Mouse (Mus musculus): ENCODE data around the gene Tubb4a. TPM values are rescaled to one million over a fixed set of nuclear protein-coding genes. Genes with fewer than 3 reads are reported as not detected.
"Not testable (repeated sequence)": the region's sequence is repeated elsewhere in the genome, so short reads cannot be mapped to it uniquely, and the experiment has no call there.

The Tubb4a gene
- 12.7 and 14.7 TPM in 2 replicates for polyA plus RNA-seq (2016; fragmentation: Nextera tagmentation; extraction: Ambion mirVana)

DNA sequence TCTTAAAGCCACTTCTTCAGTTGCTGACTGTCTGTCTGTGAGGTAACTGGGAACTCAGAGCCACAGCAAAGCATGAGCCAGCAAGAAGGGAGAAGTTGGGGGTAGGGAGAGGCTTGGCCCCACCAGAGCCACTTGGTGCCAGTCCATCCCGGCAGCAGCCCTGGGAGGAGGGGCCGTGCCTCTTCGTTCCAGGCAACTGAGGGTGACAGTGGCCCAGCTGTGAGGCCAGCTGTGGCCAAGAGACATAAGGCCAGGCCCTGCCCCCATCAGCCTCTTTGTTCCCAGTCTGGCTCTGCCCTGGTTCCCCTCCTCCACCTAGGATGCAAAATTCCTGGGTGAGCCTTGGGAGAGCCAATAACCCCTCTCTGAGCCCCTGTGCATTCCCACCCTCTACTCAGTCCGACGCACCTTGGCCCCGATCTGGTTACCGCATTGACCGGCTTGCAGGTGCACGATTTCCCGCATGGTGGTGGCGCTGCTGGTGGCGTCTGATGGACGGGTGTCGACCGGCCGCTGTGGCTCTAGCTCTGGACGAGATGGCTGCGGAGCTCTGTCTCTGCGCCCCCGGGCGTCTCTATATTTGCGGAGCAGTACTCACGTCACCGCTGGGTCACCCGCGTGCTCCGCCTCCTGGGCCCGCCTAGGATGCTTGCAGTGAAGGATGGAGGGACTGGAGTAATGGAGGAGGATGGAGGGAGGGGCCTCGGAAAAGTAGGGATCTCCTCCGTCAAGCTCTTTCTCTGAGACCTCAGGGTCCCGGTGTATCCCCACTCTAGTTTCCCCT lies at the start of gene Tubb4a:
TSS of gene Tubb4a (minus strand) at position 734 of the 784 bp plus-strand sequence.
- Histone ChIP-seq H3K36me3 (no peaks in the 10 kb centered on the region), H3K9ac (replicated peaks) (peak within 1 kb of the TSS; percentile 50), H3K27me3 (peaks cover 49% of the 10 kb centered on the region), H3K4me2 (peak within 1 kb of the TSS; percentile 63), H3K4me1 (replicated peaks) (peaks cover 7% of the 10 kb centered on the region; the same call in 1 of the 2 replicates), H3K27ac (no peak within 1 kb of the TSS), H3K4me3 (replicated peaks) (peak within 1 kb of the TSS; percentile 42), H3K9me3 (no peaks in the 10 kb centered on the region)
- ATAC-seq (ENCODE audit: insufficient number of reproducible peaks, insufficient read depth, low FRiP score, low TSS enrichment, low read depth), result peak; percentile 61; the same call in 1 of the 2 replicates
- 1% methylated on average over 31 of the region's 31 CpGs for WGBS

GRCm38 (mm10) chr17:57135635-57136034 lies 48.1 kb upstream of the Tubb4a start:
- Histone ChIP-seq H3K27me3 (peaks cover 4% of the 10 kb centered on the region; the same call in 1 of the 2 replicates), H3K9me3 (no peaks in the 10 kb centered on the region), H3K9ac (replicated peaks) (no peak overlapping the region), H3K4me3 (replicated peaks) (no peak overlapping the region), H3K4me1 (replicated peaks) (no peaks in the 10 kb centered on the region), H3K36me3 (no peaks in the 10 kb centered on the region), H3K27ac (no peak overlapping the region), H3K4me2 (no peak overlapping the region)
- WGBS, result 73% methylated on average over 3 of the region's 3 CpGs
- no peak for ATAC-seq (ENCODE audit: insufficient number of reproducible peaks, insufficient read depth, low FRiP score, low TSS enrichment, low read depth)

DNA sequence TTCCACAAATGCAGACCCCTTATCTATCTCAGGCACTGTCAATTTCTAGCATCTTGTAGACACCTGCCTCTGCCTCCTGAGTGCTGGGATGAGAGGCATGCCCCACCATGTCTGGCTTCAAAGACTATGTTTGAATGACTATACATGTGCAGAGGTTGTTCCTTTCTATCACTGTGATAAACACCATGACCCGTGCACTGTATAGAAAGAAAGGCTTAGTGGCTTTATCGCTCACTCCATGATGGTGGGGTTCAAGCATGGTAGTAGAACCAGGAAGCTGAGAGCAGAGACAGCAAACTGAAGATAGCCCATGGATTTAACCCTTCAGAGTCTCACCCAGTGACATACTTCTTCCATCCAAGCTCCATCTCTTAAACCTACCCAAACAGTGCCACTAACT lies 47.1 kb upstream of the Tubb4a start:
- WGBS, result 71% methylated on average over 2 of the region's 2 CpGs
- no peaks in the 10 kb centered on the region for H3K4me1 ChIP-seq (replicated peaks)
- H3K27me3 ChIP-seq, result peaks cover 4% of the 10 kb centered on the region; the same call in 1 of the 2 replicates
- no peaks in the 10 kb centered on the region for H3K9me3 ChIP-seq
- H3K4me3 ChIP-seq (replicated peaks), result no peak overlapping the region
- no peaks in the 10 kb centered on the region for H3K36me3 ChIP-seq
- no peak for ATAC-seq (ENCODE audit: insufficient number of reproducible peaks, insufficient read depth, low FRiP score, low TSS enrichment, low read depth)
- no peak overlapping the region for H3K27ac ChIP-seq
- no peak overlapping the region for H3K9ac ChIP-seq (replicated peaks)
- no peak overlapping the region for H3K4me2 ChIP-seq

DNA sequence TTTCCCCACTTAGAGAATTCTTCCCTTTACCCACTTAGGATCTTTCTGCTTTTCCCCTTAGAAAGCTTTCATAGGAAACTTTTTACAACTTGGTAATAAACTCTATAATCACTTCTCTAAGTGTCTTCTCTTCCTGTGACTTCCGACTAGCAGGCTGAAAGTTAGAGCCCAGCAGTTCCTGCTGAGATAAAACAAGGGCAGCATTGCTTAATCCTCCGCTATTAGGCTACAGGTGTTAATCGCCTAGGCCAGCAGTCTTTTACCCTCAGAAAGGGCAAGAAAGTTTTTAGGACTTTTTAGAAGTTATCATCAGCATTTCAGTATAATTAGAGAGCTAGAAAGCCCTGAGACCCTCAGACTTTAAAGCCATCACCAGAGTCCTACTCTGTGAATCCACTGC lies 46.4 kb upstream of the Tubb4a start:
- not testable (repeated sequence) for H3K4me3 ChIP-seq (replicated peaks); H3K9ac ChIP-seq (replicated peaks); H3K27ac ChIP-seq; H3K9me3 ChIP-seq; H3K4me2 ChIP-seq; H3K36me3 ChIP-seq; H3K4me1 ChIP-seq (replicated peaks); ATAC-seq (ENCODE audit: insufficient number of reproducible peaks, insufficient read depth, low FRiP score, low TSS enrichment, low read depth); H3K27me3 ChIP-seq
- 2% methylated on average over 3 of the region's 3 CpGs for WGBS

DNA sequence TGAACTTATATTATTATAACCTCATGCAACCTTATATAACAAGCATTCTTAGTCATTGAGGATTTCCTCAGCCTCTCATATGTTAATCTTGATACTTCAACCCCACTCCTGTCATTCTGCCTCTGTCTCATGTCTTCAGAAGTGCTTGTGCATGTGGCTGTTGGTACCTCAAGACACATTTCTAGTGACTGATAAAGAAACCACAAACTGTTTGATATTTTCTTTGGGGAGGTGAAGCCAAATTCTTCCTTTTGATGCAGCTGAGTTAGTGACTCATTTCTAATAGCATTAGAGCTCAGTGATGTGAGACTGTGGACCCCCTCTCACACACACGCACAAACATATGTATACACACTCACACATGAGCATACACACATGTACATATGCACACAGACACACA lies 44.2 kb upstream of the Tubb4a start:
- H3K4me3 ChIP-seq (replicated peaks), result no peak overlapping the region
- H3K36me3 ChIP-seq, result no peaks in the 10 kb centered on the region
- H3K4me2 ChIP-seq, result no peak overlapping the region
- no peak overlapping the region for H3K27ac ChIP-seq
- H3K27me3 ChIP-seq, result peaks cover 4% of the 10 kb centered on the region; the same call in 1 of the 2 replicates
- no peak for ATAC-seq (ENCODE audit: insufficient number of reproducible peaks, insufficient read depth, low FRiP score, low TSS enrichment, low read depth)
- H3K9me3 ChIP-seq, result no peaks in the 10 kb centered on the region
- 89% methylated on average over 1 of the region's 1 CpGs for WGBS
- H3K9ac ChIP-seq (replicated peaks), result no peak overlapping the region
- no peaks in the 10 kb centered on the region for H3K4me1 ChIP-seq (replicated peaks)

GRCm38 (mm10) chr17:57125853-57126622 lies 38.5 kb upstream of the Tubb4a start:
- no peaks in the 10 kb centered on the region for H3K9me3 ChIP-seq
- no peak overlapping the region for H3K4me2 ChIP-seq
- no peak overlapping the region for H3K9ac ChIP-seq (replicated peaks)
- no peaks in the 10 kb centered on the region for H3K27me3 ChIP-seq
- no peak for ATAC-seq (ENCODE audit: insufficient number of reproducible peaks, insufficient read depth, low FRiP score, low TSS enrichment, low read depth)
- 56% methylated on average over 3 of the region's 3 CpGs for WGBS
- H3K4me1 ChIP-seq (replicated peaks), result no peaks in the 10 kb centered on the region
- no peak overlapping the region for H3K27ac ChIP-seq
- no peak overlapping the region for H3K4me3 ChIP-seq (replicated peaks)
- no peaks in the 10 kb centered on the region for H3K36me3 ChIP-seq

- Histone ChIP-seq H3K4me1 (replicated peaks) (no peaks in the 10 kb centered on the region), H3K9me3 (no peaks in the 10 kb centered on the region), H3K4me3 (replicated peaks) (no peak overlapping the region), H3K36me3 (no peaks in the 10 kb centered on the region), H3K27me3 (no peaks in the 10 kb centered on the region), H3K4me2 (no peak overlapping the region), H3K27ac (no peak overlapping the region), H3K9ac (replicated peaks) (no peak overlapping the region)
- 88% methylated on average over 4 of the region's 4 CpGs for WGBS
- ATAC-seq (ENCODE audit: insufficient number of reproducible peaks, insufficient read depth, low FRiP score, low TSS enrichment, low read depth), result no peak
Observed at GRCm38 (mm10) chr17:57124792-57125191, 37.2 kb upstream of the Tubb4a start.

- Histone ChIP-seq H3K36me3 (no peaks in the 10 kb centered on the region), H3K4me2 (no peak overlapping the region), H3K27me3 (no peaks in the 10 kb centered on the region), H3K4me3 (replicated peaks) (no peak overlapping the region), H3K9me3 (no peaks in the 10 kb centered on the region), H3K27ac (no peak overlapping the region), H3K4me1 (replicated peaks) (no peaks in the 10 kb centered on the region), H3K9ac (replicated peaks) (no peak overlapping the region)
- WGBS, result 88% methylated on average over 11 of the region's 11 CpGs
- no peak for ATAC-seq (ENCODE audit: insufficient number of reproducible peaks, insufficient read depth, low FRiP score, low TSS enrichment, low read depth)
Observed at GRCm38 (mm10) chr17:57123192-57124118, 35.9 kb upstream of the Tubb4a start.

GRCm38 (mm10) chr17:57121856-57122255 lies 34.3 kb upstream of the Tubb4a start:
- no peak for ATAC-seq (ENCODE audit: insufficient number of reproducible peaks, insufficient read depth, low FRiP score, low TSS enrichment, low read depth)
- no peaks in the 10 kb centered on the region for H3K36me3 ChIP-seq
- H3K9me3 ChIP-seq, result no peaks in the 10 kb centered on the region
- H3K4me3 ChIP-seq (replicated peaks), result no peak overlapping the region
- H3K9ac ChIP-seq (replicated peaks), result no peak overlapping the region
- H3K27ac ChIP-seq, result no peak overlapping the region
- H3K4me1 ChIP-seq (replicated peaks), result no peaks in the 10 kb centered on the region
- WGBS, result 61% methylated on average over 2 of the region's 2 CpGs
- no peaks in the 10 kb centered on the region; the same call in 1 of the 2 replicates for H3K27me3 ChIP-seq
- H3K4me2 ChIP-seq, result no peak overlapping the region

- H3K9me3 ChIP-seq, result no peaks in the 10 kb centered on the region
- no peak overlapping the region for H3K27ac ChIP-seq
- H3K4me1 ChIP-seq (replicated peaks), result no peaks in the 10 kb centered on the region
- no peaks in the 10 kb centered on the region; the same call in 1 of the 2 replicates for H3K27me3 ChIP-seq
- no peak overlapping the region for H3K4me3 ChIP-seq (replicated peaks)
- no peaks in the 10 kb centered on the region for H3K36me3 ChIP-seq
- 2% methylated on average over 11 of the region's 11 CpGs for WGBS
- peak; percentile 89 for ATAC-seq (ENCODE audit: insufficient number of reproducible peaks, insufficient read depth, low FRiP score, low TSS enrichment, low read depth)
- no peak overlapping the region for H3K9ac ChIP-seq (replicated peaks)
- peak overlapping the region; percentile 20 for H3K4me2 ChIP-seq
Observed at GRCm38 (mm10) chr17:57118524-57119349, 31.2 kb upstream of the Tubb4a start.
